Mouse (Mus musculus) spleen, adult 2 months (tissue): ENCODE data around the gene Prrc2a. TPM values are rescaled to one million over a fixed set of nuclear protein-coding genes. Genes with fewer than 3 reads are reported as not detected.

Experiments used
- DNase-seq, 2 experiments: peaks; one replicate each; pipeline versions ENCODE4 v3.0.0 to v3.0.0-alpha.2; 2012 to 2021; ENCODE audit warnings: low spot score in 2 of 2, low read depth in 1 of 2
- H3K27ac ChIP-seq: fragments of 200-500 bp; 2 replicates; pipeline ENCODE4 v1.5.1; 2012; ENCODE audit warnings: low read length, inconsistent platforms; ENCODE audit not compliant: insufficient read depth
- H3K27me3 ChIP-seq: fragments of 200-500 bp; 2 replicates; pipeline ENCODE4 v1.6.1; 2012; ENCODE audit warnings: mild to moderate bottlenecking, moderate library complexity, low read length, inconsistent platforms; ENCODE audit not compliant: control insufficient read depth, insufficient read depth
- H3K36me3 ChIP-seq: fragments of 200-500 bp; 2 replicates; pipeline ENCODE4 v1.6.1; 2012; ENCODE audit warnings: mild to moderate bottlenecking, low read length, inconsistent platforms; ENCODE audit not compliant: control insufficient read depth, insufficient read depth
- H3K4me1 ChIP-seq: fragments of 200-500 bp; 2 replicates; pipeline ENCODE4 v1.6.1; 2011; ENCODE audit warnings: inconsistent platforms; ENCODE audit not compliant: control insufficient read depth, insufficient read depth, insufficient read length
- H3K4me3 ChIP-seq: fragments of 200-500 bp; 2 replicates; pipeline ENCODE4 v1.5.1; 2011; ENCODE audit warnings: mild to moderate bottlenecking, inconsistent platforms; ENCODE audit not compliant: insufficient read depth, insufficient read length; ENCODE audit errors: extremely low read depth
- CTCF ChIP-seq: fragments of 200-500 bp; IDR thresholded peaks from 2 replicates; pipeline ENCODE4 v1.5.1; 2011; ENCODE audit warnings: mild to moderate bottlenecking, inconsistent platforms; ENCODE audit not compliant: insufficient read depth, insufficient read length, insufficient replicate concordance; ENCODE audit errors: extremely low read depth
- POLR2A ChIP-seq: fragments of 200-500 bp; IDR thresholded peaks from 2 replicates; pipeline ENCODE4 v1.6.1; 2011; ENCODE audit warnings: low read depth, low read length, inconsistent platforms
- WGBS: fragments of 180-500 bp; shearing (Covaris S2); methylation state at CpG from one replicate; pipeline ENCODE4 v1.1.7; 2018; 5-methylcytosine and 5-hydroxymethylcytosine counted together
- polyA plus RNA-seq: library from polyadenylated mRNA; depleted of rRNA; stranded (reverse); fragments of >200 nt; gene quantifications from 2 replicates; pipeline ENCODE4 v1.2.3, GENCODE M21; 2012

The Prrc2a gene
- polyA plus RNA-seq, 1 experiment = 362 TPM

DNA sequence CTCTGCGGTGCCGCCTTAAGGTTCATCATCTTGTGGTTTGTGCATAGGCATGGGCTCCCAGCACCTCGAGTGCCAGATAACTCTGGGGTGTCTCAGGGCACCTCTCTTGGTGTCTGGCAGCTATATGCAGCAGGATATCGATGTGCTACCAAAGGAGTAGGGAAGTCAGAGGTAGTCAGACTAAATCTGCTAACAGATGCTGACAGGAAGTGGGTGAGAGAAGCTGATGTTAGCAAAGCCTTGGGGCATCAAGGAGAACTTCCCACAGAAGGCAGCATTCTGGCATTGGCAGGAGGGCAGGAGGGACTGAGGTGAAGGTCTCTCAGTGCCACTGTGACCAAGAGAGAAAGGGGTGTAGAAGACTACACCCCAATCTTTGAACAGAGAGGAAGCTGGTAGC lies 25.4 kb upstream of the Prrc2a start:
- Histone ChIP-seq H3K4me1 (peaks cover 51% of the 10 kb centered on the region; the same call in 1 of the 2 replicates), H3K27me3 (no peaks in the 10 kb centered on the region), H3K36me3 (peaks cover 1% of the 10 kb centered on the region; the same call in 1 of the 2 replicates), H3K27ac (peak overlapping the region; percentile 89), H3K4me3 (no peak overlapping the region)
- peak in 1 of 2 experiments; percentile 55 for DNase-seq
- 11% methylated on average over 4 of the region's 4 CpGs for WGBS
- no peak for TF ChIP-seq CTCF
- TF ChIP-seq POLR2A = peak; percentile 5

DNA sequence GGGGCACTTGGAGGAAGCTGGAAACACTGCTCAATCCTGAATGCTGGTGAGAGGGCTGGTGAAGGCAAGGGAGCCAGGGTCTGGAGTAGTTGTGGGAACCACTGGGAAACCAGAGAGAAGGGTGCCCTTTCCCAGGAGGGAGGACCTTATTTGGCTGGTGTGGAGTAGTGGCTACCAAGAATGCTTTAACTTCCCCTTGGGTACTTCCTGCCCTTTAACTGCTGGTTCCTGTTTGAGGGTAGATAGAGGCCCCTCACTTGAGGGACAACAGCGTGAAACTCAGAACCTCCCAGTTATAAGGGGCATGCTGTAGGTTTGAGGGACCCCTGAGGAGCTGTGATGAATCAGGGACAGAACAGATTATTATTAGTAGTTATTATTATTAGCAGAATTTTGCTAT lies 24.5 kb upstream of the Prrc2a start:
- peaks cover 56% of the 10 kb centered on the region; the same call in 1 of the 2 replicates for H3K4me1 ChIP-seq
- no peaks in the 10 kb centered on the region for H3K27me3 ChIP-seq
- DNase-seq = peak in 1 of 2 experiments; percentile 37
- H3K36me3 ChIP-seq = no peaks in the 10 kb centered on the region
- TF ChIP-seq POLR2A (peak; percentile 34; the same call in 1 of the 2 replicates), CTCF (no peak)
- H3K4me3 ChIP-seq = no peak overlapping the region
- 0% methylated on average over 1 of the region's 1 CpGs for WGBS
- peak overlapping the region; percentile 89 for H3K27ac ChIP-seq

- Histone ChIP-seq H3K27ac (peak within 1 kb of the TSS; percentile 89), H3K36me3 (no peaks in the 10 kb centered on the region)
Observed at GRCm38 (mm10) chr17:35187959-35188610, 23.4 kb upstream of the Prrc2a start, which contains the start of gene Lst1. TSS of gene Lst1 (minus strand) at chr17:35188439.

DNA sequence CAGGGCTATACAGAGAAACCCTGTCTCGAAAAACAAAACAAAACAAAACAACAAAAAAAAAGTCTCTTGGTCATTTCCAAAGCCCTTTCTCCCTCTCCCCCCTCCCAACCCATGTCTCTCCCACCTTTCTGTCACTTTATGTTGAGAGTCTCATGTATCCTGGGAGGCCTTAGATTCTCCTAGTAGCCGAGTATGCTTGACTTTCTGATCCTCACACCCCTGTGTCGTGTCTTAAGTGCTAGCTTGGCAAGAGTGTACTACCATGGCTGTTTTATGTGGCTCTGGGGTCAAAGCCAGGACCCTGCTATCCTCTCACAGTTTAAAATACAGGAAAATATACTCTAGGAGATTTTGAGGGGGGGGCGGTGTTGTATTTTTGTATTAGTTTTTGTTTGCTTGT lies 22.6 kb upstream of the Prrc2a start:
- 69% methylated on average over 4 of the region's 4 CpGs for WGBS
- no peak for DNase-seq
- Histone ChIP-seq H3K27me3 (no peaks in the 10 kb centered on the region), H3K4me3 (peak overlapping the region; percentile 16; the same call in 1 of the 2 replicates), H3K4me1 (peaks cover 46% of the 10 kb centered on the region; the same call in 1 of the 2 replicates), H3K36me3 (no peaks in the 10 kb centered on the region), H3K27ac (peak overlapping the region; percentile 89)
- TF ChIP-seq POLR2A = no peak
- no peak for TF ChIP-seq CTCF

More at GRCm38 (mm10) chr17:35187959-35188610, 23.4 kb upstream of the Prrc2a start, which contains the start of gene Lst1:
- TF ChIP-seq POLR2A (no peak), CTCF (no peak)
- 26% methylated on average over 7 of the region's 7 CpGs for WGBS
- Histone ChIP-seq H3K4me1 (peaks cover 50% of the 10 kb centered on the region; the same call in 1 of the 2 replicates), H3K27me3 (no peaks in the 10 kb centered on the region), H3K4me3 (peak within 1 kb of the TSS; percentile 31; the same call in 1 of the 2 replicates)
- DNase-seq = peak in 1 of 2 experiments; percentile 40

DNA sequence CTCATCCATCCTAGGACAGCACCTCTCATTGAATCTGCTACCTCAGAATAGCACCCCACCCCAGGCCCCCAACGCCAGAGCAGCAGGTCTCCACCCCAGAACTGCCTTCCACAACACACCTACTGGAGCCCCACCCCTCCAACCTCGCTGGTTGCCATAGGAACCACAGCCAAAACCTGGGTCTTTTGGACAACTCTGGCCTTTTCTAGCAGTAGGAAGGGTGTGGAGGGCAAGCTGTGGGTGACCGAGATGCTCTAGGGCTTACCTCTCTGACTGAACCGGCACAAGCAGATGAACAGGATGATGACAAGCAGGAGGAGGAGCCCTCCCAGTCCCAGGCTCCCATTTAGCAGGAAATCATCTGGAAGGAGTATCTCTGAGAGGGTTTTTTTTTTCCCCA lies 22.0 kb upstream of the Prrc2a start:
- TF ChIP-seq POLR2A = peak; percentile 40; the same call in 1 of the 2 replicates
- no peak for TF ChIP-seq CTCF
- peaks cover 43% of the 10 kb centered on the region; the same call in 1 of the 2 replicates for H3K4me1 ChIP-seq
- no peaks in the 10 kb centered on the region for H3K27me3 ChIP-seq
- peak overlapping the region; percentile 73 for H3K27ac ChIP-seq
- no peaks in the 10 kb centered on the region for H3K36me3 ChIP-seq
- WGBS = 1% methylated on average over 4 of the region's 4 CpGs
- DNase-seq = peak in 1 of 2 experiments; percentile 72
- peak overlapping the region; percentile 40 for H3K4me3 ChIP-seq

GRCm38 (mm10) chr17:35185639-35186611 lies 21.2 kb upstream of the Prrc2a start:
- peak; percentile 67 to 82 for DNase-seq
- Histone ChIP-seq H3K27me3 (no peaks in the 10 kb centered on the region), H3K4me1 (peaks cover 43% of the 10 kb centered on the region; the same call in 1 of the 2 replicates), H3K27ac (peak overlapping the region; percentile 89), H3K4me3 (peak overlapping the region; percentile 40; the same call in 1 of the 2 replicates), H3K36me3 (no peaks in the 10 kb centered on the region)
- no peak for TF ChIP-seq CTCF
- TF ChIP-seq POLR2A = no peak; the same call in 1 of the 2 replicates
- under 1% methylated on average over 17 of the region's 18 CpGs for WGBS
